Mouse (Mus musculus) midbrain, embryonic 14.5 days (tissue): ENCODE measurements around the gene Mtmr14. TPM values are rescaled to one million over a fixed set of nuclear protein-coding genes. Genes with fewer than 3 reads are reported as not detected.

ENCODE experiments used
- ATAC-seq: fragments of 200-750 bp; cut with Nextera tagmentation; 2 replicates; pipeline ENCODE4 v1.8.0; 2017; ENCODE audit warnings: moderate number of reproducible peaks, moderate library complexity; ENCODE audit not compliant: low FRiP score, low TSS enrichment
- DNase-seq: peaks from one replicate; pipeline ENCODE4 v3.0.0-alpha.2; 2015
- H3K27ac ChIP-seq: fragments of 300-500 bp; sonication (generic); replicated peaks from 2 replicates; pipeline ENCODE4 v1.5.1; 2014; ENCODE audit warnings: mild to moderate bottlenecking, low read depth, low read length, moderate library complexity
- H3K27me3 ChIP-seq: fragments of 300-500 bp; sonication (generic); 2 replicates; pipeline ENCODE4 v1.6.1; 2014; ENCODE audit warnings: low read length, control low read depth, mixed read lengths; ENCODE audit not compliant: control insufficient read depth, insufficient read depth
- H3K36me3 ChIP-seq: fragments of 300-500 bp; sonication (generic); 2 replicates; pipeline ENCODE4 v1.6.1; 2014; ENCODE audit warnings: low read length, control low read depth; ENCODE audit not compliant: control insufficient read depth, insufficient read depth
- H3K4me1 ChIP-seq: fragments of 300-500 bp; sonication (generic); 2 replicates; pipeline ENCODE4 v1.6.1; 2014; ENCODE audit warnings: mild to moderate bottlenecking, antibody characterized with exemption, low read length, control low read depth; ENCODE audit not compliant: control insufficient read depth, insufficient read depth
- H3K4me2 ChIP-seq: fragments of 300-500 bp; sonication (generic); 2 replicates; pipeline ENCODE4 v1.6.1; 2014; ENCODE audit warnings: mild to moderate bottlenecking, low read length, moderate library complexity
- H3K4me3 ChIP-seq: fragments of 300-500 bp; sonication (generic); replicated peaks from 2 replicates; pipeline ENCODE4 v1.5.1; 2014; ENCODE audit warnings: low read depth, low read length
- H3K9ac ChIP-seq: fragments of 300-500 bp; sonication (generic); replicated peaks from 2 replicates; pipeline ENCODE4 v1.6.1; 2014; ENCODE audit warnings: mild to moderate bottlenecking, low read length, moderate library complexity
- H3K9me3 ChIP-seq: fragments of 300-500 bp; sonication (generic); 2 replicates; pipeline ENCODE4 v1.6.1; 2016; ENCODE audit warnings: low read length, control low read depth, mixed read lengths; ENCODE audit not compliant: control insufficient read depth
- WGBS: fragments of 180-500 bp; shearing (Covaris S2); extraction: QIAGEN DNeasy Blood & Tissue Kit; methylation state at CpG from one replicate; pipeline ENCODE4 v1.1.7; 2014; 5-methylcytosine and 5-hydroxymethylcytosine counted together
- polyA plus RNA-seq: library from polyadenylated mRNA; unstranded; fragments of >200 nt; fragmentation: Nextera tagmentation; extraction: Ambion mirVana; gene quantifications from 2 replicates; pipeline ENCODE4 v1.2.1, GENCODE M21; 2014

Mtmr14 gene
- polyA plus RNA-seq, result 38.6 and 40.4 TPM in 2 replicates

DNA sequence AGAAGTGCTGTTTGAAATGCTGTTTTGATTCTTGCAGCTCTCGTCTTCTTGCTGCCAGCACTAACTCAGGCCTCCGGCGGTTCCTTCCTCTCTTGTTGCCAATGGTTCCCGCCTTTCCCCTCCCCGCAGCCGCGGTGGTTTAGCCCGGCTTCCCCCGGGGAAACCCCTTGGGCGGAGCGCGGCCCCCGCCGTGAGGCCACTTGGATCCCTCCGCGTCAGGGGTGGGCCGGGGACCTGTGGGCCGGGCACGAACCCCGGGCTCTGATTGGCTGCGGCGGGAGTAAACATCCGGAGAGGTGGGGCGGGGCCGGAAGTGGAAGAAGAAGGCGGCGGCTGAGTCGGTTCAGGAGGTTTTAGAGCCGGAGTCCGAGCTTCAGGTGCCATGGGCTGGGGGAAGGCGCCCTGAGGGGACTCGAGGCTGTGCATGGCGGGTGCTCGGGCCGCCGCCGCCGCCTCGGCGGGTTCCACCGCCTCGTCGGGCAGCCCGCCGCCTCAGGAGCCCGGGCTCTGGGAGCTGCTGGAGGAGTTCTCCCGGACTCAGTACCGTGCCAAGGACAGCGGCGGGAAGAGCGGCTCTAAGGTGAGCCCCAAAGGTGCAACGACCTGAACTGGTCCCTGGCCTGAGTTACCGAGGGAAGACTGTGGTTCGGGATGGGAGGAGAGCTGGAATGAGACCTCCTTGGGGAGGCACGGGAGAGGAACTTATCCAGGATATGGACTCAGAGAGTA, at the start of gene Mtmr14:
Gene Mtmr14, plus strand, starts transcription at position 302 of the 729 bp plus-strand sequence.
- H3K4me2 ChIP-seq, result peak within 1 kb of the TSS; percentile 91
- WGBS, result under 1% methylated on average over 55 of the region's 55 CpGs
- peak; percentile 99 for DNase-seq
- H3K9ac ChIP-seq, result peak within 1 kb of the TSS; percentile 74
- H3K4me1 ChIP-seq, result peaks cover 10% of the 10 kb centered on the region; the same call in 1 of the 2 replicates
- H3K4me3 ChIP-seq, result peak within 1 kb of the TSS; percentile 96
- H3K27ac ChIP-seq, result peak within 1 kb of the TSS; percentile 72
- no peaks in the 10 kb centered on the region for H3K27me3 ChIP-seq
- H3K9me3 ChIP-seq, result no peaks in the 10 kb centered on the region
- peak; percentile 99 for ATAC-seq
- peaks cover 15% of the 10 kb centered on the region for H3K36me3 ChIP-seq

DNA sequence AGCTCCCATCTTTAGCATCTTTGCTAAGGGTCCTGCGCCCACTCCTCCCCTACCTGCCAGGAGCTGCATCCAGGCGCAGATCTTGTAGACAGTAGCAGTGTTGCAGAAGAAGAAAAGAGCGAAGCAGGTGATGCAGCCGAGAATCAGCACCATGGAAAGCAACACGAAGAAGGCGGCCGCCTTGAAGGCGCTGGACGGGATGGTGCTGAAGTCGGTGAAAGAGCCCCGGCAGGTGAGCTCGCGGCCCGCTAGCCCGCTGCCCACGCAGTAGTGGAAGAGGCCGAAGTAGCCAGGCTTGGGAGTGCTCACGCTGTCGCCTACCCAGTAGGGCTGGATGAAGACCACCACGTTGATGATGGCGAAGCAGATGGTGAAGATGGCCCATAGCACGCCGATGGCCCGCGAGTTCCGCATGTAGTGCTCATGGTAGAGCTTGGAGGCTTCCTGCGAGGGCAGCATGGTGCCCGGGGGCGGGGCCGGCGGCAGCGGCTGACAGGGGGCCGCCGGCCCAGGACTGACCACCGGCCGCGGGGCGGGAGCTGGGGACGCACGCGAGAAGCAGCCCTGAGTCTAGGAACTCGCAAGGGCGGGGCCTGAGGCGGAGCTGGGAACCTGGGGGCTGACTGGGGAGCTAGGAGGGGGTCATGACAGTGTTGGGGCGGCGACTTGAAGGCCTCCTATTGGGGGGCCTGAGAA, 43.7 kb upstream of the Mtmr14 start:
- Histone ChIP-seq H3K9ac (peak overlapping the region; percentile 91), H3K4me2 (peak overlapping the region; percentile 92), H3K27me3 (no peaks in the 10 kb centered on the region), H3K36me3 (no peaks in the 10 kb centered on the region), H3K27ac (peak overlapping the region; percentile 82), H3K9me3 (no peaks in the 10 kb centered on the region), H3K4me1 (peaks cover 34% of the 10 kb centered on the region), H3K4me3 (peak overlapping the region; percentile 82)
- WGBS, result 2% methylated on average over 46 of the region's 46 CpGs
- DNase-seq, result peak; percentile 59
- ATAC-seq, result peak; percentile 59

- Histone ChIP-seq H3K4me1 (peaks cover 34% of the 10 kb centered on the region), H3K27me3 (no peaks in the 10 kb centered on the region), H3K27ac (peak overlapping the region; percentile 82), H3K36me3 (no peaks in the 10 kb centered on the region), H3K4me3 (peak overlapping the region; percentile 82), H3K4me2 (peak overlapping the region; percentile 92), H3K9ac (peak overlapping the region; percentile 91), H3K9me3 (no peaks in the 10 kb centered on the region)
- DNase-seq (peak; percentile 44), ATAC-seq (no peak)
- WGBS, result 1% methylated on average over 5 of the region's 5 CpGs
Measured at GRCm38 (mm10) chr6:113194517-113194840, 43.2 kb upstream of the Mtmr14 start.

- Histone ChIP-seq H3K27ac (peak within 1 kb of the TSS; percentile 82), H3K4me2 (peak within 1 kb of the TSS; percentile 92), H3K27me3 (no peaks in the 10 kb centered on the region), H3K9ac (peak within 1 kb of the TSS; percentile 91), H3K9me3 (no peaks in the 10 kb centered on the region), H3K36me3 (no peaks in the 10 kb centered on the region), H3K4me1 (peaks cover 34% of the 10 kb centered on the region), H3K4me3 (peak within 1 kb of the TSS; percentile 82)
- DNase-seq (peak; percentile 89), ATAC-seq (peak; percentile 84)
- WGBS, result under 1% methylated on average over 48 of the region's 66 CpGs
Measured at GRCm38 (mm10) chr6:113194841-113195595, 42.6 kb upstream of the Mtmr14 start, which contains the start of gene Lhfpl4. Gene Lhfpl4, minus strand, starts transcription at chr6:113195384.

DNA sequence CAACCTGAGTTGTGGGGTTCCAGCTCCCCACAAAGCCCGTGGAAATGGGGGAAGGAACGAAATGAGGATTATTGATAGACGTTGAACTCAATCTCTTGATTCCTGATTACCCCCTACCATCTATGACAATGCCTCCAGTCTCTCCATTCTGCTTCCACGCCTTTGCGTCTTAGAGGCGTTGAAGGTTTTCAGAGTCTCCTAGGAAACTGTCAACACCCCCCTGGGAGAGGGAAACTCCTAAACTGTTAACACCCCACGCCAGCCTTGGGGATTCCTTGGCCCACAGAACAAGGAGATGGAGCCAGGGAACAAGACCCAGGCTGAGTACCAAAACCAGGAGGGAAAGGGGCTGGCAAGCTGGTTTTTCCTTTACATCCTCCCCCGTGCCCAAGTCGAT, 42.0 kb upstream of the Mtmr14 start:
- Histone ChIP-seq H3K9ac (peak overlapping the region; percentile 91), H3K36me3 (no peaks in the 10 kb centered on the region), H3K27ac (peak overlapping the region; percentile 82), H3K27me3 (no peaks in the 10 kb centered on the region), H3K9me3 (no peaks in the 10 kb centered on the region), H3K4me2 (peak overlapping the region; percentile 92), H3K4me1 (peaks cover 34% of the 10 kb centered on the region), H3K4me3 (peak overlapping the region; percentile 82)
- WGBS, result 10% methylated on average over 9 of the region's 9 CpGs
- ATAC-seq, result no peak
- DNase-seq, result peak; percentile 58

- no peak overlapping the region for H3K9ac ChIP-seq
- no peak overlapping the region for H3K4me3 ChIP-seq
- H3K9me3 ChIP-seq, result no peaks in the 10 kb centered on the region
- H3K27ac ChIP-seq, result no peak overlapping the region
- ATAC-seq (no peak), DNase-seq (no peak)
- no peaks in the 10 kb centered on the region for H3K27me3 ChIP-seq
- no peaks in the 10 kb centered on the region for H3K36me3 ChIP-seq
- no peaks in the 10 kb centered on the region for H3K4me1 ChIP-seq
- WGBS, result 76% methylated on average over 2 of the region's 2 CpGs
- no peak overlapping the region for H3K4me2 ChIP-seq
Measured at GRCm38 (mm10) chr6:113216280-113216679, 21.4 kb upstream of the Mtmr14 start.

DNA sequence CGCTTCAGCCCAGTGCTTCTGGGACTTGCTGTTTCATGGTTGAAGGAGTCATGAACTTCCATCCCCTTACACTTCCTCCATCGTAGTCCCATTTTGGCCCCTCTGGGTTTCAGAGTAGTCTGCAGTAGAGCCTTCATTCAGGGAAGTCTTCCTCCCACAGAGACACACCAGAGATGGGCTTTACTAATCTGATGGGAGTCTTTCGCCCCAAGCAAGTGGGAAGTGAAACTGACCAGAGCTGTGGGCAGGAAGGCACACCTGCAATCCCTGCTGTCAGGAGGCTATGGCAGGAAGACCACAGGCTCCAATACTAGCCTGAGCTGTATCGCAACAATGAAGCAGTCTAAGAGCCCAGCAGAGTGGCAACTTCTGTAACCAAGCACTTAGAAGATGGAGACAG, 11.8 kb upstream of the Mtmr14 start:
- no peaks in the 10 kb centered on the region for H3K36me3 ChIP-seq
- no peak overlapping the region for H3K9ac ChIP-seq
- DNase-seq (no peak), ATAC-seq (no peak)
- no peaks in the 10 kb centered on the region for H3K4me1 ChIP-seq
- no peak overlapping the region for H3K4me2 ChIP-seq
- H3K4me3 ChIP-seq, result no peak overlapping the region
- WGBS, result 76% methylated on average over 4 of the region's 4 CpGs
- H3K9me3 ChIP-seq, result no peaks in the 10 kb centered on the region
- no peak overlapping the region for H3K27ac ChIP-seq
- no peaks in the 10 kb centered on the region for H3K27me3 ChIP-seq

DNA sequence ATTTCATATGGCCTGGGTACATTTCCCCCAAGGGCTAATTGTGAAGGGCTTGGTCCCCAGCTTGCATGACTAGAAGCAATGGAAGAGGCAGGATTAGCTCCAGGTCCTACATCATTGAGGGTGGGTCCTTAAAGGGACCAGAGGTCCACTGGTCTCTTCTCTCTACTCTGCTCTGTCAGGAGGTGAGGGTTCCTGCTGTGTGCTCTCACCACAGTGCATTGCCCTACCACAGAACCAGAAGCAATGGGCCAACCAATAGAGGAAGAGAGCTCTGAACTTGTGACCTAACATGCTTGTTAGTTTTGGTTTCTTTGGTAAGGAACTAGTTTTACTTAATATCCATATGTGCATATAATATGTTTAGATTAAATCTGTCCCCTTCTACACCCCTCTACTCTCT, 10.9 kb upstream of the Mtmr14 start:
- no peaks in the 10 kb centered on the region for H3K27me3 ChIP-seq
- no peaks in the 10 kb centered on the region for H3K36me3 ChIP-seq
- no peak for DNase-seq
- no peaks in the 10 kb centered on the region for H3K9me3 ChIP-seq
- no peaks in the 10 kb centered on the region for H3K4me1 ChIP-seq
- no peak overlapping the region for H3K4me3 ChIP-seq
- H3K4me2 ChIP-seq, result no peak overlapping the region
- no peak overlapping the region for H3K27ac ChIP-seq
- no peak overlapping the region for H3K9ac ChIP-seq
- no peak for ATAC-seq
